Mouse (Mus musculus): ENCODE data around the gene Mucl3. TPM values are rescaled to one million over a fixed set of nuclear protein-coding genes. Genes with fewer than 3 reads are reported as not detected.
A peak's percentile ranks its signal among the peaks of the same experiment; 100 is the strongest.

Mucl3 gene
- total RNA-seq (2021), result not detected

DNA sequence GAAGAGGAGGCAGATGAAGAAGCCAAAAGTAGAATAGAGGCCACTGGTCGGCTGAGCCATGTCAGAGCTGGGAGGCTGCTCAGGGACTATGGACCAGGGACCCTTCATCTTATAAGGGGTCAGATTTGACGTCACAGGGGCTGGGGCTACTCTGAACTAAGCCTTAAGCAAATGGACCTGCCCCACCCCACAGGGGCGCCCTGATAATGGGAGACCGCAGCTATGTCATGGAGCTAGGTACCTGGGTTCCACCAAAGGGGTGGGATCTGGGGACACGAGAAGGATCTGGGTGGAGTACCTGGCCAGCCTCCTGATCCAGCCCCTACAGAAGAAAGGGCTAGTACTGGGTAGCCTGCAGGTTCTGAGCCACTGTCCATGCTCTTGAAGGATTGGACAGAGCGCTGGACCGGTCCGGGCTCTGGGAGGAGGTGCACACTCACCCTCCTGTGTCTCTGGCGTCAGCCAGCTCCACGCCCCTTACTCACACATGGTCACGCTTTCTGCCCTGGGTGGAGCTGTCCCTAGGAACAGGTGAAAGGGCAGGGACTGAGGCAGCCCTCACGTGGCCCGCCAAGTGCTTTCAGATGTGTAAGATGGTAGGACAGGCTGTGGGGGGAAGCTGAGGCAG is at the start of gene Mucl3:
Mucl3 (minus strand) TSS at position 87 of the 628 bp plus-strand sequence.
- no peak for DNase-seq

DNA sequence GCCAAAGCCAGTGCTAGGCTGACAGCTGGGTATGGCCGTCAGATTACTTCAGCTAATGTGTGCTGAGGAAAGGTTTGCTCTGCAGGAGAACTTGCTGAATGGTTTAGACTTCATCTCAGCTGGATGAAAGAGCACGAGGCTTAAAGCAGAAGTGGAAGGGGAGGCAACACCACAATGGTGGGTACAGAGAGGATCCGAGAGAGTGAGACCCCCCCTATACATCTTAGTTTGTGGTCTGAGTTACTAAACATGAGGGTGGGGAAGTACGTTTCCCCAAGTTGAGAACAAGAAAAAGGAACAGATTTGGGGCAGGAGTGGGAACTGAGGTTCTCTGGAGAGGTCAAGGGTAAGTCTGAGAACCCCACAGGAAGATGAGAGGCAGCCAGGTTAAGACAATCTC is 48.9 kb upstream of the Mucl3 start:
- DNase-seq, result no peak

DNA sequence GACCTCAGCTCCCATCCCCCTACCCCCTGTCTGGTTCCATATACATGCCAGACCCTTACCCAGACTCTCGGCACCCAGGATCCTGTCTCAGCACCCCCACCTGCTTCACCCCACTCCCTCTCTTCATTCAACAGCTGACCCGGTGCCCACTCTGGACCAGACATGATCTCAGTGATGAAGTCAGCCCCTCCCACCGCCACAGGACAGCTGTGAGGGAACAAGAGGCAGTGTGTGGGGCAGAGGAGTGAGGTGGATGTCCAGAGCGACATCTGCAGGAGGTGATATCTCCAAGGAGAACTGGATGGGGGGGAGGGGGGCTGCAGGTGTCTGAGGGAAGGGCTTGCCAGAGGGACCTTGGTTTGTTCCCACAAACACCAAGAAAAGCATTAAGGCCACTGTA is 48.3 kb upstream of the Mucl3 start:
- no peak for DNase-seq

DNA sequence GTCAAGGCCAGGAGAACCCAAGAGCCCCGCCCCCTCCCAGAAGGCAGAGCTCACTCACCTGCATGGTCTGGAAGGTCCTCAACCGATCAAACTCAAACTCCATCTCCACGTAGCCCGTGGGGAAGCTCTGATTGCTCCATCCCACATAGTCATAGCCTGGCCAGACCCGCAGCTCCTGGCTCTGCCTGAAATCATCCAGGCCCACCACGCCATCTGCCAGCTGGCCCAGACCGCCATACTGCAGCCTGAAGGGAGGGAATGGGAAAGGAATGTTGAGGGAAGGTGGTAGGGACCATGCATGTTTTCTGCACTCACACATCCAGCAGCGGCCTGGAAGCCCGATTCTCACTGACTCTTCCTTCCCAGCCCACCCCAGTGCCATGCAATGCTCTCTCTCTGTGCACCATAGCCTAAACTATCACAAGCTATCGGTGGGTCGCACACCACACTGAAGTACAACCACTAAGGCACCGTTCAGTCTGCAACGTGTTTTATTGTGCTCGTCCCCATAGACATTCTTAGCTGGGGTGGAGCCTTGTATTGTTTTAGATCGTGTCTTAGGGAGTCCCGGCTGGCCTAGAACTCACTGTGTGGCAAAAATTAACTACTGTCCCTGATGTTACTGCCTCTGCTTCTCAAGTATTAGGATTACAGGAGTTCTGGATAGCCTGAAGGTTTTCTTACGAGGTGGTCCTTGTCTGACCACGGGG is 46.6 kb upstream of the Mucl3 start:
- no peak for DNase-seq

DNA sequence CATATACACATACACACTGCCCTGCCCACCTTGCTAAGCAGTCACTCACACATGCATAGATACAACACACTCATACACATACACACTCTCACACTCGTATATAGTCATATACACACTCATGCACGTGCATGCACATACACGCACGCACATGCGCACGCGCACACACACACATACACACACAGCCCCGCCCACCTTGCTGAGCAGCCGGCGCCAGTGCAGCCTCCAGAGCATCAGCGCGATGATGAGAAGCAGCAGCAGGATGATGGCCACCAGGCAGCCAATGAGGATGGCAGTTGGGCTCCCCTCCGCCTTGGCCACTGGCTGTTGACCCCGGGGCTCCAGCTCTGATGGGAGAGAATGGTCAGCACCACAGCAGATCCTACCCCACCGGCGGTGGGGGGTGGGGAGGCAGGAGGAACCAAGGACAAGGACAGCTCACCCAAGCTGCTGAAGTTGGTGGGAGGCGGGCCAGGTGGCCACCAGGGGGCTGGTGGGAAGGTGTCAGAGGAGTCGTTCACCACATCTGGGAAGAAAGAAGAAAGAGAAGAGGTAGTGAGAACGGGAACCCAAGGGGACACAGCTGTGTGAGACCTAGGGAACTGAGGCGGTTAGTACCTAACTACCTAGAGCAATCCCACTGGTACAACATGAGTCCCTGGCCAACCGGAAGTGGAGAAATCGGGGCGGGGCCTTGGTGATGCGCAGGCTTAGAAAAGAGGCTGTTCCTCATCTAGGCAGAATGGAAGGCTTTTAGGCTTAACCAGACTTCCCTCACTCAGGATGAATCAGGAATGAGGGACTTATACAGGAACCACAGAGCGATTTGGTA is 45.1 kb upstream of the Mucl3 start:
- no peak for DNase-seq

DNA sequence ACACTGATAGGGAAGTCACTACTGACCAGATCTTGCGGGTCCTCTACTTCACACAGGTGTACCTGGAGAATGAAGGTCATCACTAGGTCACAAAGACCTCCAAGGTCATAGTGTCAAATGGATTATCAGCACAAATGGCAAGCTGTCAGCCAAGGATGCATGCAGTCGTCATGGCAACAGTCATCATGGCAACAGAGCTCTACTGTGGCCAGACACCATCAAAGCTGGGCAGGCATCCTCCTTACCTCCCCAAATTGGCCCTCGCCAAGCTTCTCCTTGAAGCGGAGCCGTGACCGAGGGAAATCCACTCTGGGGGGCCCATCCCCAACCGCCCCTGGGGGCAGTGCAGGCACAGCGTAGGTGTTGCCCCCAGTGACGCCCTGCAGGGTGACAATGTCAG is 41.6 kb upstream of the Mucl3 start:
- no peak for DNase-seq

DNA sequence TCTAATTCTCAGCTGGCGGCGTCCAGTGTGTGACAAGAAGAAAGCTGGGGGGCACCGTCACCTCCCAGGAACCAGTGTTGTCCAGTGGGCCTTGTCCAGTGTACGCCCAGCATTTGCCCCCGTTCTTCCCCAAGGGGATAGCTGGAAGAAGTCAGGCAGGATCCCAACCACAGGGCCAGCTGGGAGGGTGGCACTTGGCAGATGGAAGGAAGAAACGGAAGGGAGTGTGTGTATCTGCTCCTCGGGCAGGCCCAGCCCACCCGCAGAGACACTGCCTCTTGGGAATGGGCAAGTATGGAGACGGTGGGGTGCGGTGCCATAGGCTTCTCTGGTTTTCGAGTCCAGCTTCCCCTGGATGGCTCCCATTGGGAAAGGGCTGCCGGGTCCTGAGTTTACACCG is 38.5 kb upstream of the Mucl3 start:
- no peak for DNase-seq

DNA sequence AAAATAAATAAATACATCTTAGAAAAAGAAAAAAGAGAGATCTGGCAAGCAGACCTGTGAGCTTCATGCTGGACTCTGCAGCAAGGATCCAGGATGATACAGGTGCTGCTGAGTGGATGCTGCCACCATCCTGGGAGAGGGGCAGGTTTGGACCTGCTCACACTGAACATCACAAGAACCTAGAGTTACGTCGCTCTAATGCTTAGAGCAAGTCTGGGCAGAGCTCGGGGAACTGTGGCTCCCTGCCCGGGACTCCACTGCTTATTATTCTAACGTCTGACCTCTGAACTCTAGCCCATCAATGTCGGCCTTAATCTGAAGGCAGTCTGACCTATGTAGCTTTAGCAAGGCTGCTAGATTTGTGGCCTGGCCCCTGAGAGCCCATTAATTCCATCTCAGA is 37.1 kb upstream of the Mucl3 start:
- DNase-seq, result no peak

DNA sequence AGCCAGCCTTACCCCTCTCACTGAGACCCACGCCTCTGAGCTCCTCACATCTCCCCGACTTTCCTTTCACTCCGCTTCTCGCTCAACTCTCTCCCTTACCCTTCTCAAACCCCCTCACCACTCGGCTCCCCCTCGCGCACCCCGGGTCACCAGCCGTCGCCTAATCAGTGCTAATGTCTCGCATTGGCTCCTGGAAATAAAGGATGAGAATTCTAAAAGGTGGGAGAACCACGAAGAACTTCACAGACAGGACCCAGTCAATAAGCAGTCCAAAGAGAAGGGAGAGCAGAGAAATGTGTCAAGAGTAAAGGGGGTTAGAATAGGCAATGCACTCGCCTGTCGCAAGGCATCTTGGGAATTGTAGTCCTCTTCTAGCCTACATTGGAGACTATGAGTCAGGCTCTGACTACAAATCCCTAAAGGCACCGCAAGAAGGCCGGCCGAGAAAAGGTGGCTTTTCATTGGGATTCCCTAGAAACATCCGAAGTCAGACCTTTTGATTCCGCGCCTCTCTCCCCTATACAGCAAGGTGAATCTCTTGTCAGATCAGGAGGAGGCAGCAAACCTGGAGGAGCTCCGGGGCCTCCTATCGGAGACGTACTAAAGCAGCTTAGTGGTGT is 30.0 kb upstream of the Mucl3 start, which contains the start of gene Gtf2h4:
Gtf2h4 (minus strand) TSS at position 324 of the 620 bp plus-strand sequence.
- DNase-seq, result peak; percentile 91

DNA sequence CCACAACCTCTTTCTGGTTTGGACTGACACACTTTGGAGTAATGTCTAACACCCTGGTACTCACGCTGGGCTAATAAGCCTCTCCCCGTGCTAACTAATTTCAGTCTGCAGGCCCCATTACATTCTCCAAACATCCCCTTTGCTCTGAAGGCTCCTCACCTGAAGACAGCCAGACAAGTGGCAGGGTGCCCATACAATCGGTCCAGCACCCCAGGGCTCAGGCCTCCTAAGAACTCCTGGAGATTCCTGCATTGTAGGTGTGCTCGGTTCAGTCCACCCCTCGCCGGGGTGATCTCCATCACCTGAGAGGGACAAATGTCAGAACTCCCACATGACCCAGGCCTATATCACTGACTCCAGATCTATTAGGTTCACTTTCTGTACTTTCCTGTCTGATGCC is 29.0 kb upstream of the Mucl3 start:
- DNase-seq, result no peak

DNA sequence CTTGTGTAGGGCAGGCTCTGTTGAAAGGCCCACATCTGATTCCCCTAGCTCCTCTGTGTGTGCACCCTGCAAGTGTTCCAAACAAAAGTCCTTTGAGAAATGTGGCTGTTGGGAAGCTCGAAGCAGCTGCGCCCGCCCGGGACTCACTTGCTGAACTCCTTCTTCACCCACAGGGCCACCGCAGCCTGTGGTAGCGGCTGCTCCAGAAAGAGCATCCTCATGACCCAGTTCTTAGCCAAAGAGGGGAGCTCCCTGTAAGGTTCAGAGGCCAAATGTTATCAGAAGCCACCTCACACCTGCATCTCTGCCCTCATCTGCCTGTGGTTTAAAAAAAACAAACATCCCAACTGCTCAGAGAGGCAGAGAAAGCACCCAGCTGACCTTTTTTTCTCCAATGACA is 28.4 kb upstream of the Mucl3 start:
- DNase-seq, result no peak

DNA sequence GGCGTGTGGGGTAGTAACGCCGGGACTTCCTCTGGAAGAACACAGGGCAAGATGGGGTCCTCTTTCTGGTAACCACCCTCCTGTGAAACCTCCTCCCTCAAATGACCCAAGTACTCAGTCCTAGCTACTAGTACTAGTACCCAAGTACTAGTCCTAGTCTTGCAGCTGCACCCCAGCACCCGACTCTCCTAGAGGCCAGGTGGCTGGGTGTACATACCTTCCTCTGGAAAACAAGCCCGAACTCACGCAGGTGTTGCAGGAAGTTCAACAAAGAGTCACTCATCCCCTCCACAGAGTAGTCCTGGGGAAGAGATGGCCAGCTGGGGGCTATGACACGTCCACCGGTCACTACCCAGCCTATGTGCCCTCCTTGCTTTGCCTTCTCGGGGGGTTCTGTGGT is 26.2 kb upstream of the Mucl3 start:
- no peak for DNase-seq

DNA sequence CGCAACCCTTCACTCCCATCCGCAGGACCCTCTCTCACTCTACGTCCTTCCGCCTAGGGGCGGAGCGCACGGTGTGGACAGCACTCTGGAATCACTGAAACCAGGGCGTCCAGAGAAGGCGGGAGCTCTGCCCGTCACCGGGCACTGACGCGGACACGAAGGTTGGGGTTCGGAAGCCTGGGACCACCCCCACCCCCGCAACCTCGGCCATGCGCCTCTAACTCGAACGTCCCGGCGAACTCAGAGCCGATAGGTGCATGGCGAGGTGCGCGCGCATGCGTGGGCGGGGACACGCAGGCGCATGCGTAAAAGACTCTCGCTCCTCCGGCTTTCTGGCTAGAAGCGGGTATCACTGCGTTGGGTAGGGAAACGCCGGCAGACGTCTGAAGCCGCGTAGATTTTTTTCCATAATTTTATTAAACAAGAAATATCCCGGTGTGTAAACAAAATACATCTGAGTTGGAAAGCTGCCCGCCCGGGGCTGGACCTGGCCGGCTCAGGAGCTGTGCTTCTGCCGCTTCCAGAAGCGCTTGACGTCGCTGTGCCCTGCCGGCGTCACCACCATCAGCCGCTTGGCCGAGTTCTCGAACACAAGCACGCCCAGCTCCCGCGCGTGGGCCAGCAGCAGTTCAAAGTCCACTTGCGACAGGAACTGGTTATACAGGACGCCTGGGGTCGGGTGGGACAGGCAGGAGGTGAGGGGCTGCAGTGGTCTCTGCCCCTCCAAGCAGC is 24.0 kb upstream of the Mucl3 start, which contains the start of gene Vars2:
Vars2 (minus strand) TSS at position 259 of the 732 bp plus-strand sequence.
- DNase-seq, result peak; percentile 98

DNA sequence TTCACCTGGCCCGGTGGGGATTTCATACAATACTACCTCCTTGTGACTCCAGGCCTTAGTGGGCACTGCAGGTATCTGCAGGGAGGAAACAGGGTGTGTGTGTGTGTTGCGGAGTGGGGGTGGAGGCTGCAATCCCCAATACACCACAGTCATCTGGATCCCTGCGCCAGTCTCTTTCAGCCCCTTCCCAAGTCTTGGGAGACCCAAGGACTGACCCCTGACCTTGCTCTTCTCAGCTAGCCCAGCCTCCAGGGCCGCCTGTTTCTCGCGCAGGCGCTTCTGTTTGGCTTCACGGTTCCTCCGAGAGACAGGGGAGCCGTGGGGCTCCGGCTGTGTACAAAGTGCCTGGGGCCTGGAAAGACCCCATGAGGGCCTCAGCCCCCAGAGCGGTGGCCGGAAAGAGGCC is 23.4 kb upstream of the Mucl3 start:
- DNase-seq, result peak; percentile 41

DNA sequence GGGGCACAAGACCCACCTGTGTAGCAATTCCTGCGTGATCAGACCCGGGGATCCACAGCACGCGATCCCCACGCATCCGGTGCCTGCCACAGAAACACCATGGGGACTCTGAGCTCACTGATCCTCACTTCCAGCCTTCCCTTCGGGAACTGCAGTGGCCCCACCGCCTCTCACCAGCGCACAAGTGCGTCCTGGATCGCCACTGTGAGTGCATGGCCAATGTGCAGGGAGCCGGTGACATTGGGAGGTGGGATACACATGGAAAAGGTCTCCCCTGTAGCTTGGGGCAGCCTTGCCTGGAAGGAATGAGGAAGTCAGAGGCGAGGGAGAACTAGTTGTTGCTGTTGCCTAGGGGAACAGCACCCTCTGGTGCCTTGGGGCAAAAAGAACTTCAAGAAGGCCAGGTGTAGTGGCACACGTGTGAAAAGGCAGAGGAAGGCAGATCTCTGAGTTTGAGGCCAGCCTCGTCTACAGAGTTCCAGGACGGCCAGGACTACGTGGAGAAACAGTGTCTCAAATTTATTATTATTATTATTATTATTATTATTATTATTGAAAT is 22.5 kb upstream of the Mucl3 start:
- DNase-seq, result no peak

DNA sequence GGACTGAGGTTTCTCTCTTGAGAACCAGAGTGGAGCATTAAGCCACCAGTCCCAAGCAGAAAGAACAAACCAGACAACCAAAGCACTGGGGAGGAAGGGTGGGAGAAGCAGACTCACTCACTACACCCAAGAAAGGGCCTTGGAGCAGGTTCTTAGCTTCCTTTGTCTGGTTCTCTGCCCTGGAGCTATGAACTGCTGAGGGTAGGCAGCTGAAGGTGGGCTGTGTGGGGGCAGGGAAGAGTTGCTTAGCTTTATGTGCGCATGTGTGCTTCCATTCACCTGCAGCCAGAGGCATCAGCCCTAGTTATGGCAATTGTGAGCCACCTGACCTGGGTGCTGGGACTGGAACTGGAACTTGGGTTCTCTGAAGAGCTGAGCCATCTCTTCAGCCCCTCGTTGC is 9.6 kb upstream of the Mucl3 start:
- DNase-seq, result no peak

DNA sequence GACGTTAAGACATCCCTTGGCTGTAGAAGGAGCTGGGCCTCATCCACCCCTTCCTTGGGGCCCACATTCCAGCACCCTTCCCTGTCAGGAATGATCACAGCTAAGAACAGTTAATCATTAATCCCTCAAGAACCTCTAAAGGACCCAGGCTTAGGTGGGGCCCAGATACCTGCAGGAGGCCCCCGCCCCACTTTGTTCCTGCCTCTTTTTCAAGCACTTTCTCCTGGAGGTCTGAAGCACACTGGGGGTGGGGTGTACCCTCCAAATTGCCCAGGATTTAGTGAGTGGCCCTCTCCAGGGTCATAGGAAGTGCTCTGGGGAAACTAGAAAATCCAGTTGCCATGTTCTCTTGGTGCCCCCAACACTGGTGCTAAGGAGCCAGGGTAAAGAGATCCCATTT is 5.9 kb upstream of the Mucl3 start:
- DNase-seq, result no peak

DNA sequence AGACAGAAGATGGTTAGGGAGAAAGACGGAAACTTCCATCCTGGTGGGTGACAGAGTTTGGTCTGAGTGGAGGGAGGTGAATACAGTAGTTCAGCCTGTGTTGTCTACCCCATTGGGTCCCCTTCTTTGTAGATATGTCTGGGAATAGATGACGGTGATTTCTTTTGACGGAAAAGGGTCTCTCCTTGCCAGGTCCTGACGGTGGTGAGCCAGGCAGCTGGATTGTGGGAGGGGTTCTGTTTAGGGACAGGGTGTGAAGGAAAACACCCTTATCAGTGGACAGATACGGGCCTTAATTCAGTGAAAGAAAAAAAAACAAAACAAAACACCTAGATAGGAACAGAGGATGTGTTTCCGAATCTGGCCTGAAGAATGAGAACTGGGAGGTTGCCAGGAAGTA is 4.1 kb downstream of the Mucl3 start:
- no peak for DNase-seq

DNA sequence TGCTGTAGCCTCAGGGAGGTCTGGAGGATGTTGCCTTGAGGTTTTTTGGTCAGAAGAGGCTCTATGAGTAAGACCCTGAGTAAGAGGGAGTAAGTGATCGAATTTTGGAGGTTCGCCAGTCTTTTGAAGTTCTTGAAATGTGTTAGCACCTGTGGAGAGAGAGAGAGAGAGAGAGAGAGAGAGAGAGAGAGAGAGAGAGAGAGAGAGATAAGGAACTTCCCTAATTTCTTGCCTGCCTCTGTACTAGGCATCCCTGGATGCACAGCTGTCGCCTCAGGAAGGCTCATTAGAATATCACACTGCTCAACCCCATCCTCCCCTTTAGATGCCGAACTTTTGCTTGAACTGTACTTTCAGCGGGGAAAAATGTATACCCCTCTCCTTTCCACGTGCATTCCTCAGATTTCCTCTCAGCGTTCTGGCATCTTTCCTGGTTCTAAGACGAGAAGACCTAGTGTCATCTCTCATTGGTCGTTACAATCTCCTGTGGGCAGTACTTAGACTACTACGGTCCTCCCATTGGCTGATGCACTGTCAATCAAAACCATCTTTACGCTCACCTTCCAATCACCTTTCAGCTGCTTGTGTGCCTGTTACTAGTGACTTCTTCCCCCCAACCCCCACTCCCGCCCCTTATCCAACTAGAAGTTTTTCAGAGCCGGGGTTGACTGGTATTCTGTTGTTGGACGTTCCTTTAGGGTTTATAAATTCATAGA is 4.9 kb downstream of the Mucl3 start:
- DNase-seq, result peak; percentile 86

DNA sequence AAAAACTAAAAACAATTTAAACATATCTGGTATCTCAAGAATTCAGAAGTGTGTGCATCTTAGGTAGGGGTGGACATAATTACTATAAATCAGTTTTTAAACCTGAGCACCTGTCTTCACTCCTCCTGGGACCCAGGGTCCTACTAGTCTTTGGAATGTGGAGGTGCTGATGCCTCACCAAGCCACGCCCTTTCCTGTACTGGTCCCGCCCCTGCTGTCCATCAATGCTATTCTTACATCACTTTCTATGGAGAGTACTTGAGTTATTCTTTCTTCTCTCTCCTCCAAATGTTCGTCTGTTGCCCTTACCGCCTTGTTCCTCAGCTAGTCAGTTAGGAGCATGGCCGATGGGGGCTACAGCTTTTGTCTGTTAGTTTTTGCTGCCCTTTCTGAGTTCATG is 7.1 kb downstream of the Mucl3 start:
- peak; percentile 43 for DNase-seq

DNA sequence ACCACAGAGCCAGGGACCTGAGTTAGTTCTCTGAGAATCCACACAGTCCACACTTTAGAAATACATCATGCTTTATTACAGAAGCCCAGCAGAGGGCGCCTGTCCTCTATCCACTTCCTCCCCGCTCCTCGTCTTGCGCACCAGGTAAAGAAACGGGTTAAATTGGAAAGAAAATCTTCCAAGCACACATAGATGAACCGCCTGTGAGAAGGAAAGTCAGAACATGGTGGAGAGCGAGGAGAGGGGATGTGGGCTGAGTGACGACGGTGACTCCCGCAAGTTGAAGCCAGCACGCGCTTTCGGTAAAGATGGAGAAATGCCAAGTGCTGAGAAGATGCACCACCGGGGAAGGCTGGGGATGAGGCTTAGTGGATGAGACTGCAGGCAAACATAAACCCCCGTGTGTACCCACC is 7.8 kb downstream of the Mucl3 start:
- DNase-seq, result peak; percentile 76

Measured in heart, postnatal 4 days (tissue).